Mouse (Mus musculus): Measurements from ENCODE around the gene H6pd.

The H6pd gene

DNA sequence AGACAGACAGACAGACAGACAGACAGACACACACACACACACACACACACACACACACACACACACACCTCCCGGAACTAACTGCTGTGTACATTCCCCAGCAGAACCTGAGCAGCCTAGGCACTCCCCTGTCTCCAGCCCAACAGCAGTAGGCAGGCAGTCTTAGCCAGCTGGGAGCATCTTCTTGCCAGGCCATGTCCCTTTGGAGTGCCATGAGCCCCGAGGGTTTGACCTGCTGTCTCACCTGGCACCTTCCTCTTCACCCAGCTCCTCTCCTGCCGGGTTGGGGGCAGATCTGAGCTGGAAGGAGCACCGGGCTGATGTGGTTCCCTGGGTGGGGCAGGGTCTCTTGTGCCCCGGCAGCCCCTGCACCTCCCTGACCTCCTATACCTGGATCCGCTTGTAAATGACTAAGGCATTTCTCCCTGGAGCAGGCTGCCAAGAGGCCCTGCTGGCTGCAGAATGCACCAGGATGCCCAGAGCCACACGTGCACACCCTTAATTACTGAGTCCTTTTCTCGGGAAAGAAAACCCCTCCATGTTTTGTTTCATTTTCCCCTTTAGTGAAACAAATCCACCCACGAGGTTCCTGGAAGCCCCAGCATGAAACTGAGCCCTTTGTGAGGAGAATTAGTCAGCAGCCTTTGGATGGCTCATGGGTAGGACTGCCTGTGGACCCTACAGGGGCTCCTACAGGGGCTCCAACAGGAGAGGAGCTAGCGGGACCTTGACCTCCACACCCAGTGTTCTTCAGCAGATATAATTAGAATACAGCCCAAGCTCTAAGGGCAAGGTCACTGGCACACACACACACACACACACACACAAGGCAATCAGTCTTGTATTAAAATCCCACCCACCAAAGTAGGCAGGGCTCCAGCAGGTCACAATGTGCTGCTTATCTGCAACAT lies 65.7 kb downstream of the H6pd start:
- no peak for DNase-seq (ENCODE audit: low spot score)

DNA sequence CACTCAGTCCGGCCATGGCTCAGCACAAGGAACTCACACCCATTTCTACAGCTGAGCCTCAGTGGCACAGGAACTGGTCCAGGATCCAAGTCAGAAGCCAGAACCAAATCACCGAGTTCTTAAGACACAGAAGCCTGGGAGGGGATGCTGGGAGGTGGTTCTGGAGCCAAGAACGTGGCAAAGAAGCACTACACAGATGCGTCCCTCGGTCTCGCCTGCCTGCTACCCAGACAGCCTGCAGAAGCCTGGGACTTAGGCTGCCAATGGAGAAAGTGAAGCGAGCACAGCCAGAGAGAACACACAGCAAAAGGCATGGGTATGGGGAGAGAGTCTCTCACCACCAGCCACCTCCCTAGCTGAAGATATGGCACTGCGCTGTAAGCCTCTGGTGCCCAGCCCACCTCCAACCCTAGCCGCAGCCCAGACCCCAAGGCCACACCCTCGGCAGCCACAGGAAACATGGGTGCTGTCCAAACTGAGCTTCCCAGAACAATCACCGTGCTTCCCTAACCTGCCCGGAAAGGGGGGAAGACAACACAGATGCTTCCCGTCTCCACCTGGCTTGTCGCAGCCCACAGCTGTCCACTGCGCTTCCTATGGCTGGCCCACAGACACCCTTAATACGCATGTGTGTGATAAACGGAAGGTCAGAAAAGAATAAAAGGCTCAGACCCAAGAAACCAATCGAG lies 67.6 kb downstream of the H6pd start:
- DNase-seq (ENCODE audit: low spot score): no peak

DNA sequence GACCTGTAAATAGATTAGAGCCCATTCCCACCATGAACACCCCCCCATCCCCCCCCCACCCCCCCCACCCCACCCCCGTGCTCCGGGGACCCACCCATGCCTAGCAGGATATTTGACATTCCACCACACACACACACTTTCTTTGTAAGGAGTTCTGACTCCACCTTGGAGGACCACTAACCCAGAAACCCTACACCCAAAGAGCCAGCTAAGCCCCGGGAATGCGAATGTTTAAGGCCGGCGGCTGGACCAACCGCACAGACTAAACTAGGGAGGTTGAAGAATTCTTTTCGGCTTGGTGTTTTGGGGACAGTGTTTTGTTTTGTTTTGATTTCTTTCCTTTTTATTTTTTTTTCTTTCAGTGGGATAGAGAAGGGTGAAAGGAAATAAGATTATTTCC lies 70.1 kb downstream of the H6pd start:
- no peak for DNase-seq (ENCODE audit: low spot score)

DNA sequence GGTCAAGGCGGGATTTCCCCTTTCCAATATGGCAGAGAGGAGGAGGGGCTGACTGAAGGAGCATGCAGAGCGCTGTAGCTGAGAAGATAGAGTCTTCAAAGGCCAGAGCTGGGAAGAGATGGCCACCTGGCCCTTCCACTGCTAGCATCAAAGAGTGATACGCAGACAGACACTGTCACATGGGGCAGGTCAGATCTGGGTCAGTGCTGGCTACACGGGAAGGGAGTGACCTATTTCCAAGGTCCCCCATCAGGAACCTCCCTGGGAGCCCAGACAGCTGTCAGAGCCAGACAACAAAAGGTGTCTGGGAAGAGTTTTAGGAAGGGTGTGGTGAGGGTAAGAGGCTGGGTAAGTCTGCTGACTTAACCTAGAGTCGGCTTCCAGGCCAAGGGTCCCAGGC lies 71.9 kb downstream of the H6pd start:
- no peak for DNase-seq (ENCODE audit: low spot score)

DNA sequence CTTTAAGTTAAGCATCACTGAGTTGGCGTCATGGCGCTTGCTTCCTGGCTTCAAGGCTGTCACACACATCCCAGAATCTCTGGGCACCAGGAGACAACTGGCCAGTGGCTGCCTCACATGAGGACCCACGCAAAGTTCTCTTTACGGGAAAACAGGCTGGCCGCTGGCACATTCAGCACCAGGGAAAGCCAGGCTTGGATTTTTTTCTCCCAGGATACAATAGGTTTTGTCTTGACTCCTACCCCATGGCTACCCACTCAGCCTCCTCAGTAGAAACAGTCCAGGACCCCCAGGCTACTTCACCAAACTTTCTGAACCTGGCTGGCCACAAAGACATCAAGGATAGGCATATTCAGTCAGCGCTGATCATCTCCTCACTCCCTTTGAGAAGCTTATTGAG lies 73.4 kb downstream of the H6pd start:
- no peak for DNase-seq (ENCODE audit: low spot score)

DNA sequence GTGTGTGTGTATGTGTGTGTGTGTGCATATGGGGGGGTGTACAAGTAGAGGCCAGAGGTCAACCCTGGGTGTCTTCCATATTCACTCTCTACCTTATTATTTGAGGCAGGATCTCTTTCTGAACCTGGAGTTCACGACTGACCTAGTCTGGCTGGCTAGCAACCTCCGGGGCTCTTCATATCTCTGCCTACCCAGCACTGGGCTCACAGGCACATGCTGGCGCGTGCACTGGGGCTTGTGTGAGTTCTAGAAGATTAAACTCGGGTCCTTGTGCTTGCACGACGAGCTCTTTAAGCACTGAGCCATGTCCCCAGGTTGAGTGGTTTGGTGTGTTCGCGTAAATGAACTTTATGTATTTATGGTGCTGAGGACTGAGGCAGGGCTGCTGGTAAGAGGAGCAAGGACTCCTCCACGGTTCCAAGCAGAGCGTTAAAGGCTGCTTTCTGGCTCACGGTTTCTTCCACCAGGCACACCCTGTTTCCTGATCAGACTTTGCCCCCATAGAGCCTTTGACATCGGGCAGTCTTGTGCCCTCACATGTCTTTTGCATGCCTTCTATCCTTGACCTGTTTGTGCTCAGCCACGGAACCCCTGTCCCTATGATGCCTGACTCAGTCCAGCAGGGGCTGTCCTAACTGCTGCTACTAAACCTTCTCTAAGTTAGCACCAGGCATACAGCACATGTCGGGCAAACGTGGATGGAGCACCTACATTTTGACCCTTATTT lies 75.1 kb downstream of the H6pd start:
- DNase-seq (ENCODE audit: low spot score): no peak

DNA sequence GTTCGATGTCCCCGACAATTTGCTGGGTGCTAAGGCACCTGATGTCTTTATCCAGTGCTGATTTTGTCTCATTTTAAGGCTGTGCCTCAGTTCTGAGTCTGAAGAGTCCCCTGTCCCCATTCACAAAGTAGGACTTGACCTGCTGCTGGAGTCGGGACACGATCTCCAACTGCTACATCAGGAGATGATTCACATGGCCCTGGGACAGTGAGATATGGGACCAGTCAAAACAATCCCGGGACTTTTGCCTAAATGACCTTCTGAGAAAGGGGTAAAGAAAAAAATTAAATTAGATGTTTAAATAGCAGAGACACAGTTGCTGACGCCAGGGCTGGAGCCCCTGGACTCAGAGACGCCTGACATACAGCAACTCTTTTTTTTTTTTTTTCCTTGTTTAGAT lies 75.8 kb downstream of the H6pd start:
- DNase-seq (ENCODE audit: low spot score): no peak

DNA sequence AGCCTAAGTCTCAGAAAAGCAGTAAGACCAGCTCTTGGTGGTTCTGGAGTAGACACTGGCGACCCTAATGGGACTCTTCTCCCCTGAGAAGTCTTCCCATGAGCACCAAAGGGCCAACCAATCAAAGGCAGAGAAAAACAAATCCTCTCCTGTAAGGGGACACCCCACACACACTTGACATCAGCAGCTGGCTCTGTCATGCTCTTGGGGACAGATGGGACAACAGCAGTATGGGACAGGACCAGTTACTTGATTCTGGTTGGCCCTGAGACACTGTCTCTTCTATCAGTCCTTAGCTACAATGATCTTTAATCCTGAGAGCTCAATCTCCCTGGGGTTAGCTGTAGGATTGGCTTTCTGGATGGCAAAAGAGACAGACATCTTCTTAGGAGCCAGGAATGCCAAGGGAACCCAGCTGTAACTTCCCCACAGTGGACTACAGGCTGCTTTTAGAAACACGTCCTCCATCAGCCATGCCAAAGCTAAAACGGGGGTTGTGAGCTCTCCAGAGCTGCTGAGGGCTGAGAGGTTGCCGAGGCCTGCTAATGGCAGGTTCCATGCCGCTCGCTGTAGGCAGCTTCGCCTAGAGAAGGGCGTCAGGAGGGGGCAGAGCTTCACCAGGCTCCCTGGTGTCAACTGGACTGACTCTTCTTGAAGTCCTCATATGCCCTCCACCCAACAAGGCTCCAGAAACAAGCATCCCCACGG lies 76.6 kb downstream of the H6pd start:
- no peak for DNase-seq (ENCODE audit: low spot score)

DNA sequence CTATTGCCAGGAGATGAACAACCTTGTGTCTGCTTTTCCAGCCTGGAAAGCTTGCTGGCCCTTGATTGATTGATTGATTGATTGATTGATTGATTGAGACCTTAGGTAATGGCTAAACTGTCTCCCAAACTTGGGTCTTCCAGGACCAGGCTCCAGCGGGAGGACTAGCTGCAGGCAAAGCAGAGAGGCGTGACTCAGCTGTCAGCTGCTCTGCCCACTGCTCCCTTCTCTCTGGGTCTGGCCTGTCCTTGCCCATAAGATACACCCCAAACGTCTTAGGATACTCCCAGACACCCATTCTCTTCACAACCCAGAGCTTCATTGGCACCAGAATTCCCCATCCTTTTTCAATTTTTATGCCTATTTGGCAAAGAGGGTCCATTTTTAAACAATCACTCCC lies 78.1 kb downstream of the H6pd start:
- no peak for DNase-seq (ENCODE audit: low spot score)
